Mouse (Mus musculus) adrenal gland, postnatal 25 days (tissue): ENCODE data around the gene Ntan1. TPM values are rescaled to one million over a fixed set of nuclear protein-coding genes. Genes with fewer than 3 reads are reported as not detected.
A peak's percentile ranks its signal among the peaks of the same experiment; 100 is the strongest.

Experiments used
- DNase-seq: peaks from one replicate; pipeline ENCODE4 v3.0.0; 2021; ENCODE audit warnings: mixed read lengths
- microRNA-seq, 2 experiments: library from miRNA; unstranded; fragments of <30 nt; microRNA quantifications; one replicate each; pipeline ENCODE4 v1.2.0; 2021
- total RNA-seq: library from RNA; stranded (reverse); gene quantifications from 2 replicates; pipeline ENCODE4 v1.2.3, GENCODE M21; 2021

Gene Ntan1
- total RNA-seq, 1 experiment from 2014 or later: 49.6 TPM

- no peak for DNase-seq
These were observed 13.0 kb downstream of the Ntan1 start for GRCm38 (mm10) chr16:13831606-13832005.

GRCm38 (mm10) chr16:13834382-13834781 is 15.7 kb downstream of the Ntan1 start:
- no peak for DNase-seq

GRCm38 (mm10) chr16:13840056-13840455 is 21.4 kb downstream of the Ntan1 start:
- no peak for DNase-seq

- DNase-seq: no peak
These were observed 22.3 kb downstream of the Ntan1 start for GRCm38 (mm10) chr16:13840956-13841355.

GRCm38 (mm10) chr16:13845031-13845430 is 26.4 kb downstream of the Ntan1 start:
- DNase-seq: no peak

GRCm38 (mm10) chr16:13846675-13847074 is 28.0 kb downstream of the Ntan1 start:
- no peak for DNase-seq

GRCm38 (mm10) chr16:13848310-13848709 is 29.7 kb downstream of the Ntan1 start:
- DNase-seq: no peak

- DNase-seq: no peak
These were observed 32.8 kb downstream of the Ntan1 start for GRCm38 (mm10) chr16:13851446-13851845.

GRCm38 (mm10) chr16:13853886-13854285 is 35.2 kb downstream of the Ntan1 start:
- no peak for DNase-seq

- DNase-seq: no peak
These were observed 47.4 kb downstream of the Ntan1 start for GRCm38 (mm10) chr16:13866076-13866475.

- no peak for DNase-seq
These were observed 48.0 kb downstream of the Ntan1 start for GRCm38 (mm10) chr16:13866616-13867015.

- peak; percentile 3 for DNase-seq
These were observed 48.8 kb downstream of the Ntan1 start for GRCm38 (mm10) chr16:13867406-13867805.

GRCm38 (mm10) chr16:13867910-13868514 is 49.4 kb downstream of the Ntan1 start:
- peak; percentile 3 for DNase-seq

GRCm38 (mm10) chr16:13875483-13875882 is 56.8 kb downstream of the Ntan1 start:
- no peak for DNase-seq

GRCm38 (mm10) chr16:13883094-13883774 is 64.6 kb downstream of the Ntan1 start:
- DNase-seq: no peak

Small RNA genes lying within 50 kb of the gene (microRNA-seq; reads per million reads assigned to microRNA genes)
- 0 reads per million in 2 experiments for gene Gm27734

Other genes starting within 250 kb of the Ntan1 start
- gene Parn, start 150.7 kb upstream of the Ntan1 start, total RNA-seq: 36.5 and 47.5 TPM in 2 replicates
- gene Bfar, start 147.0 kb upstream of the Ntan1 start, total RNA-seq: 52.8 and 60.4 TPM in 2 replicates
- 5.6 and 7.8 TPM in 2 replicates for gene 3110001I22Rik, start 146.9 kb upstream of the Ntan1 start, total RNA-seq
- gene Pla2g10, start 87.9 kb upstream of the Ntan1 start, total RNA-seq: not detected in 2 replicates
- 48.6 and 50.0 TPM in 2 replicates for gene Rrn3, start 38.1 kb upstream of the Ntan1 start, total RNA-seq
- gene Pdxdc1, start 84.3 kb downstream of the Ntan1 start, total RNA-seq: 84.2 and 86.3 TPM in 2 replicates
- gene Mpv17l, start 84.3 kb downstream of the Ntan1 start, total RNA-seq: 6.8 and 13.1 TPM in 2 replicates
- gene 2900011O08Rik, start 167.8 kb downstream of the Ntan1 start, total RNA-seq: 1.5 and 1.9 TPM in 2 replicates
- gene Ifitm7, start 168.0 kb downstream of the Ntan1 start, total RNA-seq: 0.94 TPM in 1 of 2 replicates, not detected in the other